Mouse (Mus musculus) CH12.LX (cell line): ENCODE measurements around the gene Gm12216. TPM values are rescaled to one million over a fixed set of nuclear protein-coding genes. Genes with fewer than 3 reads are reported as not detected.
A peak's percentile ranks its signal among the peaks of the same experiment; 100 is the strongest.

Source experiments
- DNase-seq: peaks from one replicate; pipeline ENCODE4 v3.0.0-alpha.2; 2013; ENCODE audit errors: extremely low read depth
- H3K27ac ChIP-seq: 2 replicates; pipeline ENCODE4 v1.5.1; 2012; ENCODE audit warnings: low read depth, mild to moderate bottlenecking, control low read depth, moderate library complexity; ENCODE audit not compliant: insufficient read depth
- H3K27me3 ChIP-seq: replicated peaks from 2 replicates; pipeline ENCODE3; 2012; ENCODE audit warnings: inconsistent platforms
- H3K36me3 ChIP-seq, 2 experiments: replicated peaks in 1 of 2; 2 replicates each; pipeline versions ENCODE3 to v1.6.1; 2012; ENCODE audit warnings: inconsistent platforms in 1 of 2, low read length in 1 of 2, mild to moderate bottlenecking in 1 of 2, mixed read lengths in 1 of 2, moderate library complexity in 1 of 2; ENCODE audit not compliant: control insufficient read depth in 1 of 2, insufficient read depth in 1 of 2
- H3K4me1 ChIP-seq, 2 experiments: 2 replicates each; pipeline ENCODE4 v1.6.1; 2012; ENCODE audit warnings: inconsistent platforms in 1 of 2, moderate library complexity in 1 of 2; ENCODE audit not compliant: insufficient read depth in 2 of 2, control insufficient read depth in 1 of 2
- H3K4me2 ChIP-seq: 2 replicates; pipeline ENCODE4 v1.6.1; 2012; ENCODE audit warnings: low read depth, mild to moderate bottlenecking, control low read depth; ENCODE audit not compliant: poor library complexity, insufficient read depth, severe bottlenecking
- H3K4me3 ChIP-seq, 3 experiments: fragments of 150-350 bp in 1 of 3; sonication (generic) in 1 of 3; replicated peaks in 1 of 3; 2 replicates each; pipeline versions ENCODE3 to v1.5.1; 2011 to 2012; ENCODE audit warnings: low read depth in 2 of 3, low read length in 2 of 3, mild to moderate bottlenecking in 2 of 3, moderate library complexity in 2 of 3, control low read depth in 1 of 3, improper control_type of control experiment in 1 of 3, inconsistent platforms in 1 of 3, mixed read lengths in 1 of 3; ENCODE audit not compliant: poor library complexity in 1 of 3
- H3K79me2 ChIP-seq: replicated peaks from 2 replicates; pipeline ENCODE4 v1.6.1; 2012; ENCODE audit warnings: mild to moderate bottlenecking, moderate library complexity; ENCODE audit not compliant: control insufficient read depth, poor library complexity, insufficient read depth, severe bottlenecking; ENCODE audit errors: extremely low read depth
- H3K9ac ChIP-seq: 2 replicates; pipeline ENCODE4 v1.6.1; 2012; ENCODE audit warnings: low read depth, mild to moderate bottlenecking, control low read depth, moderate library complexity; ENCODE audit not compliant: insufficient read depth
- H3K9me3 ChIP-seq: replicated peaks from 2 replicates; pipeline ENCODE3; 2012; ENCODE audit warnings: low read length, inconsistent platforms, mixed read lengths
- BHLHE40 ChIP-seq: IDR thresholded peaks from 2 replicates; pipeline ENCODE4 v1.6.1; 2011; ENCODE audit warnings: mild to moderate bottlenecking, low read depth, low read length, improper control_type of control experiment
- CHD1 ChIP-seq: IDR thresholded peaks from 2 replicates; pipeline ENCODE4 v1.6.1; 2012; ENCODE audit warnings: low read depth, low read length, improper control_type of control experiment, inconsistent platforms
- CHD2 ChIP-seq: IDR thresholded peaks from 2 replicates; pipeline ENCODE4 v1.6.1; 2011; ENCODE audit warnings: low read length, improper control_type of control experiment
- CTCF ChIP-seq, 2 experiments: IDR thresholded peaks in 1 of 2; conservative IDR thresholded peaks in 1 of 2; 2 replicates each; pipeline ENCODE4 v1.5.1; 2011 to 2012; ENCODE audit warnings: low read depth in 2 of 2, low read length in 2 of 2, improper control_type of control experiment in 1 of 2, inconsistent platforms in 1 of 2, mild to moderate bottlenecking in 1 of 2, moderate library complexity in 1 of 2
- E2F4 ChIP-seq: IDR thresholded peaks from 2 replicates; pipeline ENCODE4 v1.6.1; 2011; ENCODE audit warnings: low read depth, low read length, improper control_type of control experiment; ENCODE audit not compliant: insufficient replicate concordance
- ELF1 ChIP-seq: IDR thresholded peaks from 2 replicates; pipeline ENCODE4 v1.6.1; 2014; ENCODE audit warnings: low read depth, mild to moderate bottlenecking, inconsistent platforms, low read length, improper control_type of control experiment
- EP300 ChIP-seq: IDR thresholded peaks from 2 replicates; pipeline ENCODE4 v1.6.1; 2011; ENCODE audit warnings: low read length, improper control_type of control experiment
- ETS1 ChIP-seq: conservative IDR thresholded peaks from 2 replicates; pipeline ENCODE4 v1.6.1; 2012; ENCODE audit warnings: low read depth, mild to moderate bottlenecking, inconsistent platforms, low read length, improper control_type of control experiment, moderate library complexity
- GABPA ChIP-seq: IDR thresholded peaks from 2 replicates; pipeline ENCODE4 v1.6.1; 2012; ENCODE audit warnings: low read depth, low read length, improper control_type of control experiment, inconsistent platforms; ENCODE audit not compliant: insufficient replicate concordance
- HCFC1 ChIP-seq: IDR thresholded peaks from 2 replicates; pipeline ENCODE4 v1.6.1; 2012; ENCODE audit warnings: low read depth, mild to moderate bottlenecking, inconsistent platforms, low read length, improper control_type of control experiment
- IRF4 ChIP-seq: IDR thresholded peaks from 2 replicates; pipeline ENCODE4 v1.6.1; 2014; ENCODE audit warnings: low read depth, mild to moderate bottlenecking, inconsistent platforms, low read length, improper control_type of control experiment
- JUN ChIP-seq: IDR thresholded peaks from 2 replicates; pipeline ENCODE4 v1.6.1; 2011; ENCODE audit warnings: low read depth, mild to moderate bottlenecking, low read length, improper control_type of control experiment, moderate library complexity; ENCODE audit not compliant: insufficient read depth
- JUND ChIP-seq: conservative IDR thresholded peaks from 2 replicates; pipeline ENCODE4 v1.6.1; 2011; ENCODE audit warnings: low read depth, low read length, improper control_type of control experiment
- KAT2A ChIP-seq: IDR thresholded peaks from 2 replicates; pipeline ENCODE4 v1.6.1; 2012; ENCODE audit warnings: low read length, improper control_type of control experiment, inconsistent platforms; ENCODE audit not compliant: insufficient replicate concordance
- MAFK ChIP-seq: IDR thresholded peaks from 2 replicates; pipeline ENCODE4 v1.6.1; 2011; ENCODE audit warnings: low read length, improper control_type of control experiment; ENCODE audit not compliant: insufficient replicate concordance
- MAX ChIP-seq: IDR thresholded peaks from 2 replicates; pipeline ENCODE4 v1.6.1; 2011; ENCODE audit warnings: low read length, improper control_type of control experiment
- MAZ ChIP-seq: IDR thresholded peaks from 2 replicates; pipeline ENCODE4 v1.6.1; 2012; ENCODE audit warnings: low read depth, mild to moderate bottlenecking, inconsistent platforms, low read length, improper control_type of control experiment, moderate library complexity
- MXI1 ChIP-seq: IDR thresholded peaks from 2 replicates; pipeline ENCODE4 v1.6.1; 2011; ENCODE audit warnings: mild to moderate bottlenecking, low read depth, low read length, improper control_type of control experiment
- MYC ChIP-seq: IDR thresholded peaks from 2 replicates; pipeline ENCODE4 v1.6.1; 2011; ENCODE audit warnings: low read depth, mild to moderate bottlenecking, improper control_type of control experiment, low read length
- NELFE ChIP-seq: IDR thresholded peaks from 2 replicates; pipeline ENCODE4 v1.6.1; 2011; ENCODE audit warnings: low read depth, low read length, improper control_type of control experiment
- NRF1 ChIP-seq: IDR thresholded peaks from 2 replicates; pipeline ENCODE4 v1.6.1; 2014; ENCODE audit warnings: low read depth, mild to moderate bottlenecking, inconsistent platforms, low read length, improper control_type of control experiment, moderate library complexity
- PAX5 ChIP-seq: IDR thresholded peaks from 2 replicates; pipeline ENCODE4 v1.6.1; 2012; ENCODE audit warnings: low read length, inconsistent platforms, mixed read lengths
- POLR2A ChIP-seq: IDR thresholded peaks from 2 replicates; pipeline ENCODE4 v1.6.1; 2011; ENCODE audit warnings: low read depth, mild to moderate bottlenecking, improper control_type of control experiment, low read length
- POLR2AphosphoS2 ChIP-seq: IDR thresholded peaks from 2 replicates; pipeline ENCODE4 v1.6.1; 2011; ENCODE audit warnings: low read depth, low read length, improper control_type of control experiment
- RAD21 ChIP-seq: IDR thresholded peaks from 2 replicates; pipeline ENCODE4 v1.6.1; 2011; ENCODE audit warnings: low read depth, mild to moderate bottlenecking, low read length, improper control_type of control experiment, moderate library complexity
- RCOR1 ChIP-seq: conservative IDR thresholded peaks from 2 replicates; pipeline ENCODE4 v1.6.1; 2012; ENCODE audit warnings: low read depth, mild to moderate bottlenecking, inconsistent platforms, low read length, improper control_type of control experiment
- SIN3A ChIP-seq: IDR thresholded peaks from 2 replicates; pipeline ENCODE4 v1.6.1; 2012; ENCODE audit warnings: low read length, improper control_type of control experiment, inconsistent platforms
- SMC3 ChIP-seq: IDR thresholded peaks from 2 replicates; pipeline ENCODE4 v1.6.1; 2011; ENCODE audit warnings: low read depth, low read length, improper control_type of control experiment
- TBP ChIP-seq: conservative IDR thresholded peaks from 2 replicates; pipeline ENCODE4 v1.6.1; 2011; ENCODE audit warnings: low read depth, low read length, improper control_type of control experiment
- USF1 ChIP-seq: IDR thresholded peaks from 2 replicates; pipeline ENCODE4 v1.6.1; 2014; ENCODE audit warnings: low read depth, mild to moderate bottlenecking, inconsistent platforms, low read length, improper control_type of control experiment
- USF2 ChIP-seq: conservative IDR thresholded peaks from 2 replicates; pipeline ENCODE4 v1.6.1; 2011; ENCODE audit warnings: low read depth, low read length, improper control_type of control experiment
- ZC3H11A ChIP-seq: IDR thresholded peaks from 2 replicates; pipeline ENCODE4 v1.6.1; 2012; ENCODE audit warnings: low read depth, mild to moderate bottlenecking, inconsistent platforms, low read length, improper control_type of control experiment
- ZKSCAN1 ChIP-seq: IDR thresholded peaks from 2 replicates; pipeline ENCODE4 v1.6.1; 2012; ENCODE audit warnings: low read depth, inconsistent platforms, low read length, improper control_type of control experiment, borderline replicate concordance
- ZMIZ1 ChIP-seq: IDR thresholded peaks from 2 replicates; pipeline ENCODE4 v1.6.1; 2012; ENCODE audit warnings: low read depth, mild to moderate bottlenecking, inconsistent platforms, low read length, improper control_type of control experiment
- ZNF384 ChIP-seq: IDR thresholded peaks from 2 replicates; pipeline ENCODE4 v1.6.1; 2012; ENCODE audit warnings: low read depth, low read length, improper control_type of control experiment, inconsistent platforms
- dilution Hi-C: fragments of 300-500 bp; cut with MboI; formaldehyde crosslinking; loops from 2 replicates; pipeline ENCODE4 v1.14.3; 2020; ENCODE audit warnings: low sequenced_read_pairs; ENCODE audit not compliant: extremely low pct_unique_long_range_greater_than_20kb, extremely low pct_ligation_motif_present
- in situ Hi-C: fragments of 300-500 bp; cut with MboI; formaldehyde crosslinking; loops from 3 replicates; pipeline ENCODE4 v1.14.3; 2019; ENCODE audit warnings: low sequenced_read_pairs, low pct_ligation_motif_present, low pct_unique_long_range_greater_than_20kb, mixed read lengths
- polyA plus RNA-seq: library from polyadenylated mRNA; unstranded; fragments of >175 nt; gene quantifications from 2 replicates; pipeline ENCODE4 v1.2.1, GENCODE M21; 2012; ENCODE audit warnings: low read depth; ENCODE audit not compliant: insufficient read length
- total RNA-seq, 2 experiments: library from RNA; depleted of rRNA; stranded (reverse); fragments of 300-350 nt in 1 of 2; fragments of >200 nt in 1 of 2; gene quantifications; 2 replicates each; pipeline ENCODE4 v1.2.3; 2012 to 2014

Gene Gm12216
- total and polyA plus RNA-seq, 3 experiments = 0.56 to 2.7 (median 0.77) TPM

- TF ChIP-seq ZNF384 (no peak), MAZ (0 out of 2 replicates have a peak, but pooled peaks have one; percentile 63)
Observed at GRCm38 (mm10) chr11:53737573-53737946, 121.5 kb downstream of the Gm12216 start (continued).

GRCm38 (mm10) chr11:53736771-53737572 lies 122.1 kb downstream of the Gm12216 start:
- Histone ChIP-seq H3K4me3 (no peak overlapping the region), H3K9me3 (no peaks in the 10 kb centered on the region), H3K27me3 (no peaks in the 10 kb centered on the region), H3K9ac (peak overlapping the region; percentile 40; the same call in 1 of the 2 replicates), H3K4me2 (peak overlapping the region; percentile 9; the same call in 1 of the 2 replicates), H3K27ac (peak overlapping the region; percentile 74), H3K4me1 (peaks cover 8 to 35% of the 10 kb centered on the region in 2 experiments), H3K36me3 (no peaks in the 10 kb centered on the region), H3K79me2 (no peaks in the 10 kb centered on the region)
- in situ Hi-C loops (loop anchor here (5.0 kb wide), 2 partner anchors 150 to 270 kb away; no protein-coding TSS in a partner anchor), dilution Hi-C loops (no loop called here)
- DNase-seq = peak; percentile 99
- TF ChIP-seq MAX (peak; percentile 94), EP300 (peak; percentile 44; the same call in 1 of the 2 replicates), IRF4 (peak; percentile 86), MXI1 (peak; percentile 91), JUN (no peak), ELF1 (peak; percentile 58), MAFK (no peak), ETS1 (peak; percentile 54; the same call in 1 of the 2 replicates), E2F4 (0 out of 2 replicates have a peak, but pooled peaks have one; percentile 68), TBP (no peak), POLR2AphosphoS2 (no peak), NRF1 (peak; percentile 59), CHD1 (no peak), NELFE (peak; percentile 74; the same call in 1 of the 2 replicates), GABPA (no peak), ZNF384 (peak; percentile 39; the same call in 1 of the 2 replicates), USF1 (no peak), RAD21 (peak; percentile 84), POLR2A (no peak), SMC3 (peak; percentile 97), PAX5 (no peak), USF2 (no peak), CTCF (conservative IDR thresholded peaks at IDR 0.05 in 1 of 2, IDR thresholded peaks at IDR 0.05 in 1 of 2; ENCODE audit: low read depth in 2 of 2, low read length in 2 of 2) (peak; percentile 80 to 99), RCOR1 (no peak; the same call in 1 of the 2 replicates), ZMIZ1 (no peak), HCFC1 (peak; percentile 58), MYC (peak; percentile 96), MAZ (peak; percentile 58; the same call in 1 of the 2 replicates), CHD2 (peak; percentile 21; the same call in 1 of the 2 replicates), ZKSCAN1 (no peak), JUND (peak; percentile 71; the same call in 1 of the 2 replicates), ZC3H11A (peak; percentile 82), SIN3A (peak; percentile 86; the same call in 1 of the 2 replicates), KAT2A (0 out of 2 replicates have a peak, but pooled peaks have one; percentile 29), BHLHE40 (peak; percentile 66)
